Mouse (Mus musculus) MEL (cell line): ENCODE measurements at regions not wholly inside any gene's neighbourhood (a gene's known extent, or its start where the extent isn't known, plus 50 kb on each side); places are given as distances from the start of the nearest gene placed in this dataset.

ENCODE experiments used
- DNase-seq: peaks from one replicate; pipeline ENCODE4 v3.0.0; 2011; ENCODE audit warnings: low read depth, low spot score
- H3K27ac ChIP-seq: 2 replicates; pipeline ENCODE4 v1.5.1; 2012; ENCODE audit warnings: low read depth, mild to moderate bottlenecking, control low read depth, low read length, moderate library complexity; ENCODE audit not compliant: control insufficient read depth
- H3K27me3 ChIP-seq, 2 experiments: fragments of 150-350 bp in 1 of 2; sonication (generic) in 1 of 2; 2 replicates each; pipeline ENCODE4 v1.6.1; 2012; ENCODE audit warnings: low read length in 2 of 2, mild to moderate bottlenecking in 2 of 2, improper control_type of control experiment in 1 of 2, moderate library complexity in 1 of 2; ENCODE audit not compliant: insufficient read depth in 2 of 2, control insufficient read depth in 1 of 2
- H3K36me3 ChIP-seq, 2 experiments: 2 replicates each; pipeline ENCODE4 v1.6.1; 2012 to 2014; ENCODE audit warnings: low read length in 2 of 2, improper control_type of control experiment in 1 of 2, inconsistent platforms in 1 of 2, mild to moderate bottlenecking in 1 of 2; ENCODE audit not compliant: insufficient read depth in 2 of 2, control insufficient read depth in 1 of 2
- H3K4me1 ChIP-seq, 2 experiments: fragments of 150-350 bp in 1 of 2; sonication (generic) in 1 of 2; 2 replicates each; pipeline ENCODE4 v1.6.1; 2012; ENCODE audit warnings: low read length in 2 of 2, improper control_type of control experiment in 1 of 2, mild to moderate bottlenecking in 1 of 2; ENCODE audit not compliant: insufficient read depth in 2 of 2, control insufficient read depth in 1 of 2
- H3K4me3 ChIP-seq, 2 experiments: fragments of 150-350 bp in 1 of 2; sonication (generic) in 1 of 2; 2 replicates each; pipeline ENCODE4 v1.5.1; 2012; ENCODE audit warnings: low read depth in 2 of 2, low read length in 2 of 2, mild to moderate bottlenecking in 2 of 2, moderate library complexity in 2 of 2, control low read depth in 1 of 2, improper control_type of control experiment in 1 of 2; ENCODE audit not compliant: control insufficient read depth in 1 of 2, insufficient read depth in 1 of 2
- H3K79me2 ChIP-seq: 2 replicates; pipeline ENCODE4 v1.6.1; 2012; ENCODE audit warnings: mild to moderate bottlenecking, low read length, moderate library complexity; ENCODE audit not compliant: control insufficient read depth, poor library complexity, insufficient read depth
- H3K9ac ChIP-seq: 2 replicates; pipeline ENCODE4 v1.6.1; 2012; ENCODE audit warnings: low read depth, mild to moderate bottlenecking, control low read depth, low read length, moderate library complexity; ENCODE audit not compliant: control insufficient read depth, poor library complexity, severe bottlenecking
- H3K9me3 ChIP-seq: fragments of 150-350 bp; sonication (generic); replicated peaks from 2 replicates; pipeline ENCODE4 v1.6.1; 2012; ENCODE audit warnings: mild to moderate bottlenecking, low read length, improper control_type of control experiment, moderate library complexity; ENCODE audit not compliant: insufficient read depth
- BHLHE40 ChIP-seq: IDR thresholded peaks from 2 replicates; pipeline ENCODE4 v1.6.1; 2012; ENCODE audit warnings: low read depth, mild to moderate bottlenecking, inconsistent platforms, low read length, improper control_type of control experiment, borderline replicate concordance
- CHD1 ChIP-seq: IDR thresholded peaks from 2 replicates; pipeline ENCODE4 v1.6.1; 2012; ENCODE audit warnings: low read depth, mild to moderate bottlenecking, inconsistent platforms, low read length, improper control_type of control experiment
- CTCF ChIP-seq, 3 experiments: IDR thresholded peaks in 2 of 3; conservative IDR thresholded peaks in 1 of 3; 2 replicates each; pipeline ENCODE4 v1.5.1; 2011 to 2012; ENCODE audit warnings: low read length in 3 of 3, low read depth in 2 of 3, mild to moderate bottlenecking in 2 of 3, improper control_type of control experiment in 1 of 3, inconsistent platforms in 1 of 3, mixed read lengths in 1 of 3, moderate library complexity in 1 of 3; ENCODE audit not compliant: control insufficient read depth in 1 of 3, insufficient read depth in 1 of 3, poor library complexity in 1 of 3, severe bottlenecking in 1 of 3
- E2F4 ChIP-seq: IDR thresholded peaks from 2 replicates; pipeline ENCODE4 v1.6.1; 2011; ENCODE audit warnings: low read depth, low read length, improper control_type of control experiment, borderline replicate concordance
- ELF1 ChIP-seq: IDR thresholded peaks from 2 replicates; pipeline ENCODE4 v1.6.1; 2014; ENCODE audit warnings: low read depth, mild to moderate bottlenecking, inconsistent platforms, low read length, improper control_type of control experiment, moderate library complexity
- ETS1 ChIP-seq: IDR thresholded peaks from 2 replicates; pipeline ENCODE4 v1.6.1; 2012; ENCODE audit warnings: low read depth, mild to moderate bottlenecking, inconsistent platforms, low read length, improper control_type of control experiment, moderate library complexity
- GATA1 ChIP-seq: IDR thresholded peaks from 2 replicates; pipeline ENCODE4 v1.6.1; 2011; ENCODE audit warnings: low read depth, low read length, improper control_type of control experiment
- KAT2A ChIP-seq: conservative IDR thresholded peaks from 2 replicates; pipeline ENCODE4 v1.6.1; 2012; ENCODE audit warnings: low read depth, low read length, improper control_type of control experiment, inconsistent platforms
- MAFK ChIP-seq: IDR thresholded peaks from 2 replicates; pipeline ENCODE4 v1.6.1; 2011; ENCODE audit warnings: low read depth, mild to moderate bottlenecking, low read length, improper control_type of control experiment, borderline replicate concordance
- MAX ChIP-seq: IDR thresholded peaks from 2 replicates; pipeline ENCODE4 v1.6.1; 2011; ENCODE audit warnings: low read length, improper control_type of control experiment
- MAZ ChIP-seq: IDR thresholded peaks from 2 replicates; pipeline ENCODE4 v1.6.1; 2012; ENCODE audit warnings: low read depth, mild to moderate bottlenecking, inconsistent platforms, low read length, improper control_type of control experiment
- MEF2A ChIP-seq: IDR thresholded peaks from 2 replicates; pipeline ENCODE4 v1.6.1; 2014; ENCODE audit warnings: low read depth, mild to moderate bottlenecking, inconsistent platforms, low read length, improper control_type of control experiment; ENCODE audit not compliant: poor library complexity, insufficient replicate concordance, severe bottlenecking; ENCODE audit errors: extremely low read depth
- MYB ChIP-seq: IDR thresholded peaks from 2 replicates; pipeline ENCODE4 v1.6.1; 2011; ENCODE audit warnings: mild to moderate bottlenecking, low read depth, low read length, improper control_type of control experiment
- MYC ChIP-seq: IDR thresholded peaks from 2 replicates; pipeline ENCODE4 v1.6.1; 2011; ENCODE audit warnings: low read depth, mild to moderate bottlenecking, low read length, improper control_type of control experiment, moderate library complexity
- NELFE ChIP-seq: IDR thresholded peaks from 2 replicates; pipeline ENCODE4 v1.6.1; 2011; ENCODE audit warnings: low read depth, low read length, improper control_type of control experiment
- SMC3 ChIP-seq: IDR thresholded peaks from 2 replicates; pipeline ENCODE4 v1.6.1; 2011; ENCODE audit warnings: low read depth, low read length, improper control_type of control experiment
- TCF12 ChIP-seq: IDR thresholded peaks from 2 replicates; pipeline ENCODE4 v1.6.1; 2014; ENCODE audit warnings: low read depth, mild to moderate bottlenecking, inconsistent platforms, low read length, improper control_type of control experiment, moderate library complexity
- UBTF ChIP-seq: IDR thresholded peaks from 2 replicates; pipeline ENCODE4 v1.6.1; 2012; ENCODE audit warnings: low read depth, mild to moderate bottlenecking, inconsistent platforms, low read length, improper control_type of control experiment, moderate library complexity, borderline replicate concordance; ENCODE audit not compliant: insufficient read depth
- USF1 ChIP-seq: IDR thresholded peaks from 2 replicates; pipeline ENCODE4 v1.6.1; 2014; ENCODE audit warnings: low read depth, mild to moderate bottlenecking, inconsistent platforms, low read length, improper control_type of control experiment, moderate library complexity
- ZKSCAN1 ChIP-seq: IDR thresholded peaks from 2 replicates; pipeline ENCODE4 v1.6.1; 2012; ENCODE audit warnings: low read depth, mild to moderate bottlenecking, inconsistent platforms, low read length, improper control_type of control experiment, moderate library complexity
- ZNF384 ChIP-seq: IDR thresholded peaks from 2 replicates; pipeline ENCODE4 v1.6.1; 2012; ENCODE audit warnings: low read depth, mild to moderate bottlenecking, inconsistent platforms, low read length, improper control_type of control experiment

DNA sequence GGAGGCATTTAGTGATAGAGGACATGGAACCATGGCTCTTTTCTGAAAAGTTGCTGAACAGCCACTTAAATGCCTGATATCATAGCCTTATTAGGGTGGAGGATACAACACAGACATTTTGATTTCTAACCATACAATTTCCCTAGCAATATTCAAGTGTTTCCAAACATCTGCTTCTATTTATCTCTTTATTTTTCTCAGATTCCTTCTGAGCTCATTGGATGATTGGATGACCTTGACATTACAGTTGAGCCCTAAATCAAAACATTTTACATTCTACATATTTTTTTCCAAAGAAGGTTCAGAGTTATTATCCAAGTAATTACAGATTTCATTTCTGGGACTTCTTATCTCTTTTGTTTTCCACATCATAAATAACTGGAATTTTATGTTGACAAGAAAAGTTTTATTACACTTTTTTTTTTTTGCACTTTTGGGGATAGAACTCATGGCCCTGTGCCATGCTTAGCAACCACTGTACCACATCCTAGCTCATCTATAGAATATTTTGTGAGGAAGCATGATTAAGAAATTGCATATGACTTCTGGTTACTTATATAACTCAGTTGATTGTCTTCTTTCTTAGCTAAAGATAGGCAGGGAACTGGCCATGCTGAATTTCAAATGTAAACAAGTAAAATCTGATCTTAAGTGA lies 309.6 kb upstream of the Thbs1 start:
- H3K27me3 ChIP-seq = no peaks in the 10 kb centered on the region
- DNase-seq = no peak
- H3K4me3 ChIP-seq = no peak overlapping the region
- H3K27ac ChIP-seq = no peak overlapping the region
- H3K9me3 ChIP-seq = no peaks in the 10 kb centered on the region
- no peak for TF ChIP-seq UBTF
- TF ChIP-seq ZNF384 = no peak
- no peak for TF ChIP-seq KAT2A
- TF ChIP-seq TCF12 = no peak
- TF ChIP-seq CHD1 = no peak
- TF ChIP-seq NELFE = no peak
- no peak for TF ChIP-seq MAFK
- TF ChIP-seq SMC3 = no peak
- no peak for TF ChIP-seq USF1
- TF ChIP-seq MYB = no peak
- no peak for TF ChIP-seq ETS1
- no peak for TF ChIP-seq CTCF (IDR thresholded peaks at IDR 0.05 in 2 of 3, conservative IDR thresholded peaks at IDR 0.05 in 1 of 3; ENCODE audit: control insufficient read depth in 1 of 3, insufficient read depth in 1 of 3, low read depth in 2 of 3, low read length in 3 of 3, poor library complexity in 1 of 3, severe bottlenecking in 1 of 3)
- no peak for TF ChIP-seq MEF2A
- TF ChIP-seq MAX = no peak
- TF ChIP-seq ZKSCAN1 = no peak
- no peak for TF ChIP-seq ELF1
- no peak for TF ChIP-seq MYC
- TF ChIP-seq BHLHE40 = no peak
- no peaks in the 10 kb centered on the region for H3K79me2 ChIP-seq
- no peaks in the 10 kb centered on the region for H3K4me1 ChIP-seq
- no peak overlapping the region for H3K9ac ChIP-seq
- no peaks in the 10 kb centered on the region for H3K36me3 ChIP-seq

DNA sequence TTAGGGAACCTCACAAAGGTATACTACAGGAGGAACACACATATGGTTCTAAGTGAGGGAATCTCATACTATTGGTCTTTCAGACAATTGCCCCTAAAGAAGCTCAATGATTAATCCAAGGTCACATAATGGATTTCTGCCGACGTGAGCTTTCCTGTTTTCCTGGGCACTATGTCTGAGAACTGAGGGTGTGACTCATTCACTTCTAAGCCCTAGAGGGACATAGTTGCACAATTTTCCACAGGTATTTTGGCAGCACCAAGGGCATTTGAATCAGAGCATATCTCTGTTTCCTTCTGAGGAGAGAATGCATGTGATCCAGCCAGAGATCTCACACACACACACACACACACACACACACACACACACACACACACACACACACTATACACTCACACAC lies 309.0 kb upstream of the Thbs1 start:
- H3K27me3 ChIP-seq = no peaks in the 10 kb centered on the region
- no peaks in the 10 kb centered on the region for H3K9me3 ChIP-seq
- TF ChIP-seq SMC3 (no peak), ELF1 (no peak), UBTF (no peak), CTCF (IDR thresholded peaks at IDR 0.05 in 2 of 3, conservative IDR thresholded peaks at IDR 0.05 in 1 of 3; ENCODE audit: control insufficient read depth in 1 of 3, insufficient read depth in 1 of 3, low read depth in 2 of 3, low read length in 3 of 3, poor library complexity in 1 of 3, severe bottlenecking in 1 of 3) (no peak), E2F4 (no peak), GATA1 (no peak), NELFE (no peak), MYC (no peak), MAZ (no peak)
- no peak overlapping the region for H3K9ac ChIP-seq
- H3K79me2 ChIP-seq = no peaks in the 10 kb centered on the region
- no peak overlapping the region for H3K4me3 ChIP-seq
- DNase-seq = no peak
- no peaks in the 10 kb centered on the region for H3K36me3 ChIP-seq
- no peaks in the 10 kb centered on the region for H3K4me1 ChIP-seq
- H3K27ac ChIP-seq = no peak overlapping the region
